Mouse (Mus musculus): ENCODE data around the gene Aadac. TPM values are rescaled to one million over a fixed set of nuclear protein-coding genes. Genes with fewer than 3 reads are reported as not detected.

Gene Aadac
- polyA plus RNA-seq, 1 experiment, result not detected

- H3K79me2 ChIP-seq (ENCODE audit: control insufficient read depth, insufficient read depth), result no peaks in the 10 kb centered on the region
- no peak overlapping the region for H3K4me3 ChIP-seq
- no peaks in the 10 kb centered on the region for H3K27me3 ChIP-seq (ENCODE audit: control insufficient read depth, insufficient read depth, insufficient read length)
- TF ChIP-seq TCF12 (IDR thresholded peaks at IDR 0.05; ENCODE audit: insufficient read depth, poor library complexity, severe bottlenecking) (no peak), SRF (IDR thresholded peaks at IDR 0.05; ENCODE audit: control insufficient read depth, insufficient read length, low read depth) (no peak), MYOG (IDR thresholded peaks at IDR 0.05; ENCODE audit: control insufficient read depth in 1 of 3, insufficient read depth in 1 of 3, insufficient read length in 2 of 3, low read depth in 2 of 3) (no peak), TCF3 (IDR thresholded peaks at IDR 0.05; ENCODE audit: insufficient read length, low read depth) (no peak), MAX (IDR thresholded peaks at IDR 0.05; ENCODE audit: low read depth) (no peak), USF1 (IDR thresholded peaks at IDR 0.05; ENCODE audit: low read depth) (no peak), REST (IDR thresholded peaks at IDR 0.05; ENCODE audit: insufficient read depth, insufficient read length) (no peak), E2F4 (IDR thresholded peaks at IDR 0.05; ENCODE audit: insufficient read depth) (no peak), MYOD1 (IDR thresholded peaks at IDR 0.05; ENCODE audit: control insufficient read depth in 1 of 3, insufficient read length in 2 of 3, low read depth in 2 of 3) (no peak), CEBPB (IDR thresholded peaks at IDR 0.05; ENCODE audit: insufficient read depth, poor library complexity, severe bottlenecking) (no peak), POLR2A (IDR thresholded peaks at IDR 0.05; ENCODE audit: insufficient read length, low read depth) (no peak), POLR2AphosphoS2 (IDR thresholded peaks at IDR 0.05; ENCODE audit: insufficient read length, low read depth) (no peak)
- H3K36me3 ChIP-seq (ENCODE audit: control insufficient read depth, insufficient read depth), result no peaks in the 10 kb centered on the region
- H3ac ChIP-seq (ENCODE audit: control insufficient read depth, insufficient read length), result no peak overlapping the region
- H3K4me2 ChIP-seq (ENCODE audit: low read depth), result no peak overlapping the region
These were observed 31.7 kb downstream of the Aadac start for GRCm38 (mm10) chr3:60057070-60057808.

- no peaks in the 10 kb centered on the region for H3K36me3 ChIP-seq (ENCODE audit: control insufficient read depth, insufficient read depth)
- no peaks in the 10 kb centered on the region for H3K79me2 ChIP-seq (ENCODE audit: control insufficient read depth, insufficient read depth)
- TF ChIP-seq TCF12 (IDR thresholded peaks at IDR 0.05; ENCODE audit: insufficient read depth, poor library complexity, severe bottlenecking) (no peak), POLR2A (IDR thresholded peaks at IDR 0.05; ENCODE audit: insufficient read length, low read depth) (no peak), POLR2AphosphoS2 (IDR thresholded peaks at IDR 0.05; ENCODE audit: insufficient read length, low read depth) (no peak), MYOD1 (IDR thresholded peaks at IDR 0.05; ENCODE audit: control insufficient read depth in 1 of 3, insufficient read length in 2 of 3, low read depth in 2 of 3) (no peak), E2F4 (IDR thresholded peaks at IDR 0.05; ENCODE audit: insufficient read depth) (no peak), MAX (IDR thresholded peaks at IDR 0.05; ENCODE audit: low read depth) (no peak), CEBPB (IDR thresholded peaks at IDR 0.05; ENCODE audit: insufficient read depth, poor library complexity, severe bottlenecking) (no peak), MYOG (IDR thresholded peaks at IDR 0.05; ENCODE audit: control insufficient read depth in 1 of 3, insufficient read depth in 1 of 3, insufficient read length in 2 of 3, low read depth in 2 of 3) (no peak), USF1 (IDR thresholded peaks at IDR 0.05; ENCODE audit: low read depth) (no peak), REST (IDR thresholded peaks at IDR 0.05; ENCODE audit: insufficient read depth, insufficient read length) (no peak), TCF3 (IDR thresholded peaks at IDR 0.05; ENCODE audit: insufficient read length, low read depth) (no peak), SRF (IDR thresholded peaks at IDR 0.05; ENCODE audit: control insufficient read depth, insufficient read length, low read depth) (no peak)
- no peak overlapping the region for H3K4me3 ChIP-seq
- H3K27me3 ChIP-seq (ENCODE audit: control insufficient read depth, insufficient read depth, insufficient read length), result no peaks in the 10 kb centered on the region
- no peak overlapping the region for H3K4me2 ChIP-seq (ENCODE audit: low read depth)
- H3ac ChIP-seq (ENCODE audit: control insufficient read depth, insufficient read length), result no peak overlapping the region
These were observed 32.2 kb downstream of the Aadac start for GRCm38 (mm10) chr3:60057809-60058082.

GRCm38 (mm10) chr3:60078883-60079415 lies 53.4 kb downstream of the Aadac start:
- H3K4me3 ChIP-seq, result no peak overlapping the region
- no peaks in the 10 kb centered on the region for H3K36me3 ChIP-seq (ENCODE audit: control insufficient read depth, insufficient read depth)
- H3K79me2 ChIP-seq (ENCODE audit: control insufficient read depth, insufficient read depth), result no peaks in the 10 kb centered on the region
- H3ac ChIP-seq (ENCODE audit: control insufficient read depth, insufficient read length), result no peak overlapping the region
- no peak overlapping the region for H3K4me2 ChIP-seq (ENCODE audit: low read depth)
- no peaks in the 10 kb centered on the region for H3K27me3 ChIP-seq (ENCODE audit: control insufficient read depth, insufficient read depth, insufficient read length)
- TF ChIP-seq MYOD1 (IDR thresholded peaks at IDR 0.05; ENCODE audit: control insufficient read depth in 1 of 3, insufficient read length in 2 of 3, low read depth in 2 of 3) (no peak), POLR2A (IDR thresholded peaks at IDR 0.05; ENCODE audit: insufficient read length, low read depth) (no peak), TCF3 (IDR thresholded peaks at IDR 0.05; ENCODE audit: insufficient read length, low read depth) (no peak), MAX (IDR thresholded peaks at IDR 0.05; ENCODE audit: low read depth) (no peak), MYOG (IDR thresholded peaks at IDR 0.05; ENCODE audit: control insufficient read depth in 1 of 3, insufficient read depth in 1 of 3, insufficient read length in 2 of 3, low read depth in 2 of 3) (no peak), CEBPB (IDR thresholded peaks at IDR 0.05; ENCODE audit: insufficient read depth, poor library complexity, severe bottlenecking) (no peak), POLR2AphosphoS2 (IDR thresholded peaks at IDR 0.05; ENCODE audit: insufficient read length, low read depth) (no peak), E2F4 (IDR thresholded peaks at IDR 0.05; ENCODE audit: insufficient read depth) (no peak), SRF (IDR thresholded peaks at IDR 0.05; ENCODE audit: control insufficient read depth, insufficient read length, low read depth) (no peak), TCF12 (IDR thresholded peaks at IDR 0.05; ENCODE audit: insufficient read depth, poor library complexity, severe bottlenecking) (no peak), REST (IDR thresholded peaks at IDR 0.05; ENCODE audit: insufficient read depth, insufficient read length) (no peak), USF1 (IDR thresholded peaks at IDR 0.05; ENCODE audit: low read depth) (no peak)

GRCm38 (mm10) chr3:60080572-60080971 lies 55.1 kb downstream of the Aadac start:
- Histone ChIP-seq H3K4me3 (no peak overlapping the region), H3K4me2 (ENCODE audit: low read depth) (no peak overlapping the region), H3K27me3 (ENCODE audit: control insufficient read depth, insufficient read depth, insufficient read length) (no peaks in the 10 kb centered on the region)

More at GRCm38 (mm10) chr3:60080572-60080971, 55.1 kb downstream of the Aadac start:
- H3K79me2 ChIP-seq (ENCODE audit: control insufficient read depth, insufficient read depth), result no peaks in the 10 kb centered on the region
- TF ChIP-seq SRF (IDR thresholded peaks at IDR 0.05; ENCODE audit: control insufficient read depth, insufficient read length, low read depth), result no peak
- no peak for TF ChIP-seq POLR2A (IDR thresholded peaks at IDR 0.05; ENCODE audit: insufficient read length, low read depth)
- TF ChIP-seq POLR2AphosphoS2 (IDR thresholded peaks at IDR 0.05; ENCODE audit: insufficient read length, low read depth), result no peak
- H3K36me3 ChIP-seq (ENCODE audit: control insufficient read depth, insufficient read depth), result no peaks in the 10 kb centered on the region
- H3ac ChIP-seq (ENCODE audit: control insufficient read depth, insufficient read length), result no peak overlapping the region

All from myocyte (in vitro differentiated cells).